Mouse (Mus musculus) neural tube, embryonic 14.5 days (tissue): Measurements from ENCODE around the gene Rpp25l. TPM values are rescaled to one million over a fixed set of nuclear protein-coding genes. Genes with fewer than 3 reads are reported as not detected.
"Not testable (repeated sequence)": the region's sequence is repeated elsewhere in the genome, so short reads cannot be mapped to it uniquely, and the experiment has no call there.

ENCODE experiments used
- ATAC-seq: fragments of 200-750 bp; cut with Nextera tagmentation; 2 replicates; pipeline ENCODE4 v1.8.0; 2017; ENCODE audit warnings: low read depth, mild to moderate bottlenecking, moderate TSS enrichment, moderate library complexity
- H3K27ac ChIP-seq: fragments of 300-500 bp; sonication (generic); 2 replicates; pipeline ENCODE4 v1.5.1; 2014; ENCODE audit warnings: low read depth, mild to moderate bottlenecking, control low read depth, low read length, moderate library complexity, mixed read lengths
- H3K27me3 ChIP-seq: fragments of 300-500 bp; sonication (generic); 2 replicates; pipeline ENCODE4 v1.6.1; 2014; ENCODE audit warnings: low read length; ENCODE audit not compliant: control insufficient read depth, insufficient read depth
- H3K36me3 ChIP-seq: fragments of 300-500 bp; sonication (generic); 2 replicates; pipeline ENCODE4 v1.6.1; 2014; ENCODE audit warnings: low read length, mixed read lengths; ENCODE audit not compliant: control insufficient read depth, insufficient read depth
- H3K4me1 ChIP-seq: fragments of 300-500 bp; sonication (generic); 2 replicates; pipeline ENCODE4 v1.6.1; 2014; ENCODE audit warnings: low read length; ENCODE audit not compliant: control insufficient read depth, insufficient read depth
- H3K4me2 ChIP-seq: fragments of 300-500 bp; sonication (generic); 2 replicates; pipeline ENCODE4 v1.6.1; 2014; ENCODE audit warnings: mild to moderate bottlenecking, low read depth, low read length, control low read depth
- H3K4me3 ChIP-seq: fragments of 300-500 bp; sonication (generic); 2 replicates; pipeline ENCODE4 v1.5.1; 2014; ENCODE audit warnings: low read depth, low read length, control low read depth, mixed read lengths
- H3K9ac ChIP-seq: fragments of 300-500 bp; sonication (generic); replicated peaks from 2 replicates; pipeline ENCODE4 v1.6.1; 2014; ENCODE audit warnings: low read depth, mild to moderate bottlenecking, control low read depth, low read length, mixed read lengths
- H3K9me3 ChIP-seq: fragments of 300-500 bp; sonication (generic); 2 replicates; pipeline ENCODE4 v1.6.1; 2016; ENCODE audit warnings: low read length; ENCODE audit not compliant: control insufficient read depth
- WGBS: fragments of 180-500 bp; shearing (Covaris S2); extraction: QIAGEN DNeasy Blood & Tissue Kit; methylation state at CpG from one replicate; pipeline ENCODE4 v1.1.7; 2014; 5-methylcytosine and 5-hydroxymethylcytosine counted together
- polyA plus RNA-seq: library from polyadenylated mRNA; unstranded; fragments of >200 nt; fragmentation: Nextera tagmentation; extraction: Ambion mirVana; gene quantifications from 2 replicates; pipeline ENCODE4 v1.2.1, GENCODE M21; 2014

Rpp25l gene
- 61.3 and 65.5 TPM in 2 replicates for polyA plus RNA-seq

GRCm38 (mm10) chr4:41713197-41714067, at the start of gene Rpp25l:
TSS of gene Rpp25l (minus strand) at chr4:41713534.
- H3K9ac ChIP-seq, result peak within 1 kb of the TSS; percentile 73
- peak within 1 kb of the TSS; percentile 97 for H3K4me2 ChIP-seq
- WGBS, result under 1% methylated on average over 60 of the region's 61 CpGs
- H3K4me1 ChIP-seq, result peaks cover 29% of the 10 kb centered on the region
- no peaks in the 10 kb centered on the region for H3K9me3 ChIP-seq
- peak within 1 kb of the TSS; percentile 63 for H3K4me3 ChIP-seq
- peak; percentile 71 for ATAC-seq
- peaks cover 14% of the 10 kb centered on the region for H3K36me3 ChIP-seq
- no peaks in the 10 kb centered on the region for H3K27me3 ChIP-seq
- peak within 1 kb of the TSS; percentile 75 for H3K27ac ChIP-seq

GRCm38 (mm10) chr4:41762688-41763114, 49.4 kb upstream of the Rpp25l start:
- not testable (repeated sequence) for H3K9me3 ChIP-seq, H3K27me3 ChIP-seq, H3K4me2 ChIP-seq, H3K4me1 ChIP-seq, H3K27ac ChIP-seq, H3K4me3 ChIP-seq, H3K36me3 ChIP-seq
- H3K9ac ChIP-seq, result peak overlapping the region; percentile 25; the same call in 1 of the 2 replicates
- 56% methylated on average over 8 of the region's 8 CpGs for WGBS
- ATAC-seq, result peak; percentile 56

GRCm38 (mm10) chr4:41762099-41762687, 48.9 kb upstream of the Rpp25l start:
- Histone ChIP-seq H3K27me3 (no peaks in the 10 kb centered on the region), H3K4me2 (peak overlapping the region; percentile 21; the same call in 1 of the 2 replicates), H3K9ac (peak overlapping the region; percentile 25; the same call in 1 of the 2 replicates), H3K4me1 (peaks cover 5% of the 10 kb centered on the region; the same call in 1 of the 2 replicates), H3K36me3 (no peaks in the 10 kb centered on the region), H3K4me3 (no peak overlapping the region), H3K9me3 (no peaks in the 10 kb centered on the region), H3K27ac (no peak overlapping the region)
- WGBS, result 42% methylated on average over 8 of the region's 8 CpGs
- peak; percentile 28; the same call in 1 of the 2 replicates for ATAC-seq

GRCm38 (mm10) chr4:41761680-41762079, 48.3 kb upstream of the Rpp25l start:
- Histone ChIP-seq H3K4me1 (peaks cover 5% of the 10 kb centered on the region; the same call in 1 of the 2 replicates), H3K9ac (no peak overlapping the region), H3K27me3 (no peaks in the 10 kb centered on the region), H3K36me3 (no peaks in the 10 kb centered on the region), H3K4me2 (peak overlapping the region; percentile 45), H3K4me3 (no peak overlapping the region), H3K27ac (no peak overlapping the region), H3K9me3 (no peaks in the 10 kb centered on the region)
- no peak for ATAC-seq

GRCm38 (mm10) chr4:41760911-41761310, 47.6 kb upstream of the Rpp25l start:
- H3K36me3 ChIP-seq, result no peaks in the 10 kb centered on the region
- peaks cover 10% of the 10 kb centered on the region; the same call in 1 of the 2 replicates for H3K4me1 ChIP-seq
- no peaks in the 10 kb centered on the region for H3K9me3 ChIP-seq
- H3K27ac ChIP-seq, result no peak overlapping the region; the same call in 1 of the 2 replicates
- peak overlapping the region; percentile 39 for H3K9ac ChIP-seq
- H3K27me3 ChIP-seq, result no peaks in the 10 kb centered on the region
- no peak; the same call in 1 of the 2 replicates for ATAC-seq
- peak overlapping the region; percentile 45 for H3K4me2 ChIP-seq
- WGBS, result 79% methylated on average over 4 of the region's 4 CpGs
- peak overlapping the region; percentile 29 for H3K4me3 ChIP-seq

- no peaks in the 10 kb centered on the region for H3K36me3 ChIP-seq
- H3K4me2 ChIP-seq, result peak overlapping the region; percentile 45
- peaks cover 10% of the 10 kb centered on the region; the same call in 1 of the 2 replicates for H3K4me1 ChIP-seq
- under 1% methylated on average over 15 of the region's 15 CpGs for WGBS
- ATAC-seq, result peak; percentile 71; the same call in 1 of the 2 replicates
- no peaks in the 10 kb centered on the region for H3K27me3 ChIP-seq
- no peaks in the 10 kb centered on the region for H3K9me3 ChIP-seq
- no peak overlapping the region; the same call in 1 of the 2 replicates for H3K27ac ChIP-seq
- peak overlapping the region; percentile 39; the same call in 1 of the 2 replicates for H3K9ac ChIP-seq
- H3K4me3 ChIP-seq, result peak overlapping the region; percentile 29
Measured at GRCm38 (mm10) chr4:41760288-41760721, 47.0 kb upstream of the Rpp25l start.

- no peak for ATAC-seq
- H3K9me3 ChIP-seq, result no peaks in the 10 kb centered on the region
- peak overlapping the region; percentile 29 for H3K4me3 ChIP-seq
- peak overlapping the region; percentile 39; the same call in 1 of the 2 replicates for H3K9ac ChIP-seq
- no peaks in the 10 kb centered on the region for H3K36me3 ChIP-seq
- H3K4me1 ChIP-seq, result peaks cover 12% of the 10 kb centered on the region; the same call in 1 of the 2 replicates
- 44% methylated on average over 6 of the region's 6 CpGs for WGBS
- no peak overlapping the region for H3K27ac ChIP-seq
- no peaks in the 10 kb centered on the region for H3K27me3 ChIP-seq
- peak overlapping the region; percentile 45 for H3K4me2 ChIP-seq
Measured at GRCm38 (mm10) chr4:41759656-41760287, 46.4 kb upstream of the Rpp25l start.

- no peak for ATAC-seq
- Histone ChIP-seq H3K9me3 (no peaks in the 10 kb centered on the region), H3K4me2 (no peak overlapping the region), H3K4me3 (no peak overlapping the region), H3K27ac (no peak overlapping the region), H3K4me1 (peaks cover 15% of the 10 kb centered on the region; the same call in 1 of the 2 replicates), H3K27me3 (no peaks in the 10 kb centered on the region), H3K36me3 (no peaks in the 10 kb centered on the region), H3K9ac (no peak overlapping the region)
- 89% methylated on average over 9 of the region's 9 CpGs for WGBS
Measured at GRCm38 (mm10) chr4:41759206-41759605, 45.9 kb upstream of the Rpp25l start.
